Mouse (Mus musculus) mesoderm, embryonic 11.5 days (tissue): ENCODE measurements around the gene ccdc198.

Source experiments
- DNase-seq: peaks from one replicate; pipeline ENCODE4 v3.0.0-alpha.2; 2012; ENCODE audit warnings: low read depth, low spot score

Gene ccdc198

GRCm38 (mm10) chr14:49197031-49197527, 48.2 kb downstream of the ccdc198 start:
- DNase-seq = no peak

GRCm38 (mm10) chr14:49186270-49186669, 59.0 kb downstream of the ccdc198 start:
- no peak for DNase-seq

DNA sequence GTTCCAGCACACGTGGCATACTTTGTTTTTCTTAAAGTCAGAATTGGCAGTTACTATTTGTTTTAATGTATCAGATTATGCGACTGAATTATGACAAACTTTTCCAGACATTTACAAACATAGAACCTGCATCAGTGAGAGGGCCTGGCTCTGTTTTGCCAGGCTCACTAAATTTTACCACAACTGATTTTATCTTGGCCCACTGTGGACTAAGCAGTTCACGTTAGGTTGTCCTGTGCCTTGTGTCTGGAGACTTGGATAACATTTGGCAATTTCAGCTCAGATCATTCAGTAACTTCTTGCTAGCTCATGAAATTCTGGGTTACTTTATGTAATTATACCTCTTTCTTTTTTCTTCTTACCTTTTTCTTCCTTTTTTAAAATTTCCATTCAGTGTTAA, 65.5 kb downstream of the ccdc198 start:
- no peak for DNase-seq

DNA sequence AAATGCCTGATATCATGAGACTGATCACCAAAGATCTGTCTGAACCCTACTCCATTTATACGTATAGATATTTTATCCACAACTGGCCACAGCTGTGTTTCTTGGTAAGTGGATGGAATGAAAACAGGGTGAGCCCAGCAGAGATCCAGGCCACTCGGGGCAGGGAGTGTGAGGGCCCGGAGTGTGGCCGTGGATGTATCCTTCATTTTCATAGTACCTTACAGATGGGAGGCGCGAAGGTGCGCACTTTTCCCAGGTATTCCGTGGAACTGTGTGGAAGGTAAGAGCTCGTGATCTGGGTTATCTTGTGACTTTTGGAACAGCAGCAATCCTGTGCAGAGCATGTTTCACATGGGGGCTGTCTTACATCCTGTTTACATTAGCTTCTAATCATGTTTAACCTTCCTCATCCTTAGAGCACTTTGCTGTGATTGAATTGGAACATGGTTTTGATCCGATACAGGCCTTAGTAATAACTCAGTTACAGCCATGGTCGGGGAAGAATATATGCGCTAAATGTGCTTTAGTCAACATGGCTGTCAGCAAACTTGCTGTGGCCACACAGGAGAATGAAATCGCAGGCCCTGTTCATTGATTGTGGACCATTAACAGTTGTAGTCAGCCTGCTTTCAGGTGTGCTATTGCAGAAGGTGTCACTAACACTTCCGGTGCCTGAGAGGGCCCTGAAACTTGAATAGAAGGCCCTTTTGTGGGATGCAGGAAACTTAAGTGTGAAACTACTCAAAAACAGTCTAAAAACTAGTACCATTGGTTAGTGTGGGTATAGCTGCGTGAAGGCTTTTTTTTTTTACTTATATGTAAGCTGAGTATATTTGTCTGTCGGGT, 71.8 kb downstream of the ccdc198 start:
- DNase-seq = no peak

- peak; percentile 43 for DNase-seq
Measured at GRCm38 (mm10) chr14:49172582-49172988, 72.7 kb downstream of the ccdc198 start.

GRCm38 (mm10) chr14:49171867-49172581, 73.2 kb downstream of the ccdc198 start, which contains the start of gene Naa30:
TSS of gene Naa30 (plus strand) at chr14:49172226.
- peak; percentile 94 for DNase-seq

DNA sequence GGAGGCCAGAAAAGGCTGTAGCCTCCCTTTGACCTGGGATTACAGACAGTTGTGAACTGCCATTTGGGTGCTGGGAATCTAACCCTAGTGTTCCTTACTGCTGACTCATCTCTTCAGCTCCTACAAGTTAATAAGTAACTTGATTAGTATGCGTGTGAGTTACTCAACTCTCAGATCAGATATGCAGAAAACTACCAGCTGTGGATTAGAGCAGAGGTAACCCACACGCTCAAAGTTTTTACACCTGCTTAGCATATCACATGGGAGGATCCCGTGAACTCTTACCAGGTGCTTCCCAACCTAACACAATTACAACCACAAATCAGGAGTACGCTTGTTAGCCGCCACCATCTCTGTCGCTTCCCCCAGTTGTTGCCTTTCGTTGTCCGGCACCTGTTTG, 74.0 kb downstream of the ccdc198 start:
- DNase-seq = no peak
